Mouse (Mus musculus) forelimb bud, embryonic 11.5 days (tissue): ENCODE measurements around the gene Kif22.

ENCODE experiments used
- DNase-seq: peaks from one replicate; pipeline ENCODE4 v3.0.0-alpha.2; 2012; ENCODE audit warnings: low read depth, low spot score

The Kif22 gene

DNA sequence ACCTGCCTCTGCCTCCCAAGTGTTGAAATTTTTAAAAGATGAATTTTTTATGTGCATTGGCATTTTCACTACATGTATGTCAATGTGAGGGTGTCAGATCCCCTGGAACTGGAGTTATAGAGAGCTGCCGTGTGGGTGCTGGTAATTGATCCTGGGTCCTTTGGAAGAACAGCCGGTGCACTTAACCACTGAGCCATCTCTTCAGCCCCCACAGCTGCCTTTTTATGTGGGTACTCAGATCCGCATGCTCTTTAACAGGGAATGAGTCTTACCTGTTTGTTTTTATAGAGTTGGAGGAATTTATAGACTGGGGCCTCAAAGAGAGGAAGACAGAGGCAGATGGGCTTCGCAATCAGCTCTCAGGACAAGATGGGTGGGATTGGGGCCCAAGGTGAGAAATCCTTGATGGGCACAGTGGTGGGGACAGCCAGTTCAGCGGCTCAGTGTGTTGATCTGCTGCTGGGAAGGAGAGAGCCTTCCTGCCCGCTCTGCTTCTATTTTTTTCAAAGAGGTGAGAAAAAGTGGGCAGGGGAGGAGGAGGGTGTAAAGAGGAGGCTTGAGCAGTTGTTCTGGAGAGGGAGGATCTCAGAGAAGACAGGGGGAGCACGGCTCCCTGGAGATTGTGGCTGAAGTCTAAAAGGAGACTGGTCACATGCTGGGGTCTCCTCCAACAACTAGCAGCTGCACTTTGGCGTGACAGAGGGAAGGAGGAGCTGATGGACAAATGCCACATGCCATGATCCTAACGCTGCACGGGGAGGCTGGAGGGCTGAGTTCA is 57.4 kb downstream of the Kif22 start:
- no peak for DNase-seq

DNA sequence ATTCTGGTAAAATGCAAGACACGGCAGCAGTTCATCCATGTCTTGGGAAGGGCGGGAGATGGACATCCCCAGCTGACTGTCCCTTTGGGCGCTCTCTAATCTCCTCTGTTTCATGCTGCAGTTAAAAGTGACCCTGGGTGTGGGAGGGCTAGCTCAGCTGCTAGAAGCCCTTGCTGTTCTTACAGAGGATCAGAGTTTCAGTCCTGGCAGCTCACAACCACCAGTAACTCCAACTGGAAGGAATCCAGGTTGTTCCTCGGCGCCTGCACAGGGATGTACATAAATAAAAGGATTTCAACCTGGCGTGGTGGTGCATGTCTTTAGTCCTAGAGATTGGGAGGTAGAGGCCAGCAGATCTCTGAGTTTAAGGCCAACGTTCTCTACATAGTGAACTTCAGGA is 59.2 kb downstream of the Kif22 start:
- no peak for DNase-seq

DNA sequence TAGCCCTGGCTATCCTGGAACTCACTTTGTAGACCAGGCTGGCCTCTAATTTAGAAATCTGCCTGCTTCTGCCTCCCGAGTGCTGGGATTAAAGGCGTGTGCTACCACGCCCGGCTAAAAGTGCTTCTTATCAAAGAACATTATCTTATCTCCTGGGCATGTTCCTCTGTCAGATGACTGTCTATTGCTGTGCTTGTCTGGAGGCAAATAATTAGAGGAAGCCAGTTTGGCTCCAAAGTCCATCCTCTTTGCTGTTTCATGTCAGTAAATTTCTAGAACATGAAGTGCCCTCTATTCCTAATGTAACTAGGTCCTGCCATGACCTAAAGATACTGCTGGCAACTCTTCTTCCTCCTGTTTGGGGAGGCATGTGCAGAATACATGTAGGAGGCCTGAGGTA is 60.2 kb downstream of the Kif22 start:
- no peak for DNase-seq

DNA sequence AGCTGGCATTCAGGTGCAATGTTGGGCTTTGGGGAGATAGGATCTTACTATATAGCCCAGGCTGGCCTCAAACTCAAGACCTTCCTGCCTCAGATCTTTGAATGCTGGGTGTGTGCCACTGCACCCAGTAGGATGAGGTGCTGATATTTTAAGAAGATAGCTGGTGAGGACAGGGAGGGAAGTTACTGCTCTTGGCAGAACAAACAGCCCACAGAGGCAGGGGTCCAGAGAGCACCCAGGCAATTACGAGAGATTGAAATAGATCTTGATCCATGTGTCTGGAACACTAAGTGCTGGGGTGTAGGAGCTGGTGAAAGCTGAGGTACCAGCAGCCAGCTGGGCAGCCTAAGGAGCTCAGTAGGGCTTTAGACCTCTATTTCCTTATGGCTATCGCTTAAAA is 60.7 kb downstream of the Kif22 start:
- DNase-seq: no peak

DNA sequence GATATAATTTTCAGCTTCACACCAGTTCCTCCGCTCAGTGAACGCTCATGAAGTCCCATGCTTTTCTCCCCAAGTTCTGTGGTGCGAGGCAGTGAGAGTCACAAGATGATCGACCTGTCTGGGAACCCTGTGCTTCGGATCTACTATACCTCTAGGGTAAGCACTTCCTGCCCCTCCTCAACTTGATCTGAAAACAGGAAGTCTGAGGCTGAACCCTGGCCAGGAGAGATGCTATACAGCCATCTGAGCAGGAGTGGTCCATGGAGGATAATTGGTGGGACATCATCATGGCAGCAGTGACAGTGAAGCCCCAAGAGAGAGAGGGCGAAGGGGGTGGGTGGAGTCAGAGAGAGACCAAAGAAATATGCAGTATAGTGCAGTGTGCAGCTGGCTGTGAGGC is 63.4 kb downstream of the Kif22 start:
- DNase-seq: no peak
